Mouse (Mus musculus) cerebellum, adult 8-10 months (tissue): ENCODE data around the gene Cd53.

Source experiments
- DNase-seq: peaks from one replicate; pipeline ENCODE4 v3.0.0; 2022

Cd53 gene

GRCm38 (mm10) chr3:106789930-106790329 is at the start of gene Cd53:
TSS of gene Cd53 (minus strand) at chr3:106790149.
- DNase-seq: no peak

- no peak for DNase-seq
Measured at GRCm38 (mm10) chr3:106832107-106832506, 42.2 kb upstream of the Cd53 start.

- DNase-seq: no peak
Measured at GRCm38 (mm10) chr3:106826187-106826586, 36.2 kb upstream of the Cd53 start, which contains the start of gene Olfr266. TSS of gene Olfr266 (minus strand) at chr3:106826287.

- DNase-seq: no peak
Measured at GRCm38 (mm10) chr3:106817676-106818075, 27.7 kb upstream of the Cd53 start.

GRCm38 (mm10) chr3:106808972-106809695 is 19.2 kb upstream of the Cd53 start:
- DNase-seq: no peak

GRCm38 (mm10) chr3:106798079-106798478 is 8.1 kb upstream of the Cd53 start:
- DNase-seq: no peak

- DNase-seq: no peak
Measured at GRCm38 (mm10) chr3:106788440-106788887, 1.5 kb downstream of the Cd53 start.

- DNase-seq: no peak
Measured at GRCm38 (mm10) chr3:106787972-106788371, 2.0 kb downstream of the Cd53 start.

- DNase-seq: no peak
Measured at GRCm38 (mm10) chr3:106785130-106785529, 4.8 kb downstream of the Cd53 start.

GRCm38 (mm10) chr3:106771834-106772233 is 18.1 kb downstream of the Cd53 start:
- DNase-seq: no peak

- no peak for DNase-seq
Measured at GRCm38 (mm10) chr3:106755898-106756297, 34.1 kb downstream of the Cd53 start.

- DNase-seq: peak; percentile 83
Measured at GRCm38 (mm10) chr3:106722028-106722945, 67.7 kb downstream of the Cd53 start.

- peak; percentile 93 for DNase-seq
Measured at GRCm38 (mm10) chr3:106721397-106722027, 68.4 kb downstream of the Cd53 start.
